Mouse (Mus musculus) ES-E14 (cell line): ENCODE data around the gene Ly9. TPM values are rescaled to one million over a fixed set of nuclear protein-coding genes. Genes with fewer than 3 reads are reported as not detected.

Experiments used
- DNase-seq: peaks from one replicate; pipeline ENCODE4 v3.0.0-alpha.2; 2013; ENCODE audit warnings: low read depth, low spot score
- H3K27ac ChIP-seq: 2 replicates; pipeline ENCODE4 v1.5.1; 2012; ENCODE audit warnings: low read depth, mild to moderate bottlenecking, low read length, moderate library complexity, mixed read lengths; ENCODE audit not compliant: poor library complexity, insufficient read depth, severe bottlenecking
- H3K36me3 ChIP-seq: 2 replicates; pipeline ENCODE4 v1.6.1; 2012; ENCODE audit warnings: mild to moderate bottlenecking, low read length, moderate library complexity, mixed read lengths; ENCODE audit not compliant: control insufficient read depth, poor library complexity, insufficient read depth, severe bottlenecking
- H3K4me1 ChIP-seq, 2 experiments: fragments of 150-350 bp in 1 of 2; sonication (generic) in 1 of 2; 2 replicates each; pipeline ENCODE4 v1.6.1; 2012; ENCODE audit warnings: low read length in 2 of 2, mild to moderate bottlenecking in 1 of 2, mixed read lengths in 1 of 2; ENCODE audit not compliant: control insufficient read depth in 2 of 2, insufficient read depth in 2 of 2, poor library complexity in 1 of 2
- H3K4me3 ChIP-seq, 2 experiments: fragments of 150-350 bp in 1 of 2; sonication (generic) in 1 of 2; 2 replicates each; pipeline ENCODE4 v1.5.1; 2012; ENCODE audit warnings: low read length in 2 of 2, low read depth in 1 of 2, mild to moderate bottlenecking in 1 of 2, mixed read lengths in 1 of 2; ENCODE audit not compliant: insufficient read depth in 1 of 2, poor library complexity in 1 of 2, severe bottlenecking in 1 of 2
- H3K9ac ChIP-seq: 2 replicates; pipeline ENCODE4 v1.6.1; 2012; ENCODE audit warnings: low read depth, mild to moderate bottlenecking, low read length, mixed read lengths; ENCODE audit not compliant: poor library complexity, insufficient read depth, severe bottlenecking
- H3K9me3 ChIP-seq: fragments of 150-350 bp; sonication (generic); 2 replicates; pipeline ENCODE4 v1.6.1; 2012; ENCODE audit warnings: low read depth, mild to moderate bottlenecking, low read length; ENCODE audit not compliant: control insufficient read depth, insufficient read depth
- CHD2 ChIP-seq: IDR thresholded peaks from 2 replicates; pipeline ENCODE4 v1.6.1; 2014; ENCODE audit warnings: mild to moderate bottlenecking, low read depth, low read length, inconsistent platforms
- HCFC1 ChIP-seq: IDR thresholded peaks from 2 replicates; pipeline ENCODE4 v1.6.1; 2012; ENCODE audit warnings: low read length, inconsistent platforms, borderline replicate concordance; ENCODE audit not compliant: insufficient read depth
- MAFK ChIP-seq: IDR thresholded peaks from 2 replicates; pipeline ENCODE4 v1.6.1; 2014; ENCODE audit warnings: mild to moderate bottlenecking, low read depth, low read length, inconsistent platforms; ENCODE audit not compliant: insufficient read depth
- ZC3H11A ChIP-seq: IDR thresholded peaks from 2 replicates; pipeline ENCODE4 v1.6.1; 2012; ENCODE audit warnings: low read depth, mild to moderate bottlenecking, inconsistent platforms, low read length, borderline replicate concordance
- ZNF384 ChIP-seq: IDR thresholded peaks from 2 replicates; pipeline ENCODE4 v1.6.1; 2012; ENCODE audit warnings: low read depth, low read length, inconsistent platforms
- in situ Hi-C, 2 experiments: fragments of 600-800 bp; cut with MboI; formaldehyde crosslinking; loops; one replicate each; pipeline ENCODE4 v1.15.1; 2025; ENCODE audit warnings: low sequenced_read_pairs in 2 of 2, inconsistent platforms in 1 of 2; ENCODE audit not compliant: unreplicated experiment in 2 of 2
- total RNA-seq: library from RNA; depleted of rRNA; stranded (reverse); fragments of 300-350 nt; gene quantifications from 2 replicates; pipeline ENCODE4 v1.2.3, GENCODE M21; 2012

The Ly9 gene
- total RNA-seq, 1 experiment: 0.13 TPM

DNA sequence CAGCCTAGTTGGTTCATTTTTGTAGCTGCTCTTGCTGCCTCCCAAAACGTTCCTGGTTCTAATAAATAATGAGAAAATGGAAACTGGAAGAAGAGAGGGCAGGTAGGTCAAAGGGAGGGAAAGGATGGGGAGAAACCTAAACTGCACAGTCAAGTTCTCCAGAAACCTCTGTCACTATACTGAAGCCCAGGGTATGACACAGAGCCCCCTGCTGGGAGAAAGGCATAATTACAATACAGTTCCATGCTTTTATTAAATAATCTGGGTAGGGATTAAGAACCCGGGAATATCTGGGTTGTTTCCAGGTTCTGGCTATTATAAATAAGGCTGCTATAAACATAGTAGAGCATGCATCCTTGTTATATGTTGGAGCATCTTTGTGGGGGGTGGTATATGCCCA is 6.8 kb upstream of the Ly9 start:
- in situ Hi-C loops: no loop called here
- no peak for DNase-seq
- Histone ChIP-seq H3K27ac (no peak overlapping the region), H3K9ac (no peak overlapping the region), H3K36me3 (no peaks in the 10 kb centered on the region), H3K4me3 (no peak overlapping the region), H3K4me1 (no peaks in the 10 kb centered on the region), H3K9me3 (no peaks in the 10 kb centered on the region)
- TF ChIP-seq ZC3H11A (no peak), CHD2 (no peak), HCFC1 (no peak), ZNF384 (no peak), MAFK (no peak)

DNA sequence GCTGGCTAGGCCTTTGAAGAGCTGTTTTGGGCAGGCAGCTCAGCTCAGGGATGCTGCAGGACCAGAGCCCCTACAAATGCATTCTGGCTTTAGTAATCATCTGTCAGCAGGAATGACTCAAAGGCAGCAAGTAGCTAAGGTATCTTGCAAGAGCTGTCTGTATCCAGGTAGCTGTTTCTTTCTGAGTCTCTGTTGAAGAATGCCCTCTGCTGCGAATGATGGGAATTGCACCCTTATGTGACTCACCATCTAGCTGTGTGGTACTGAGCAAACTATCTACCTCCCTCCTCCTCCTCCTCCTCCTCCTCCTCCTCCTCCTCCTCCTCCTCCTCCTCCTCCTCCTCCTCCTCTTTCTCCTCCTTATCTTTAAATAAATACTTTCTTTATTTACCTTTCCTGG is 3.6 kb upstream of the Ly9 start:
- no peak for TF ChIP-seq ZC3H11A
- TF ChIP-seq CHD2: no peak
- TF ChIP-seq ZNF384: no peak
- no peak for TF ChIP-seq HCFC1
- TF ChIP-seq MAFK: no peak
- Histone ChIP-seq H3K4me3 (no peak overlapping the region), H3K27ac (no peak overlapping the region), H3K9ac (no peak overlapping the region), H3K4me1 (no peaks in the 10 kb centered on the region), H3K36me3 (no peaks in the 10 kb centered on the region), H3K9me3 (no peaks in the 10 kb centered on the region)
- in situ Hi-C loops: no loop called here
- peak; percentile 21 for DNase-seq

DNA sequence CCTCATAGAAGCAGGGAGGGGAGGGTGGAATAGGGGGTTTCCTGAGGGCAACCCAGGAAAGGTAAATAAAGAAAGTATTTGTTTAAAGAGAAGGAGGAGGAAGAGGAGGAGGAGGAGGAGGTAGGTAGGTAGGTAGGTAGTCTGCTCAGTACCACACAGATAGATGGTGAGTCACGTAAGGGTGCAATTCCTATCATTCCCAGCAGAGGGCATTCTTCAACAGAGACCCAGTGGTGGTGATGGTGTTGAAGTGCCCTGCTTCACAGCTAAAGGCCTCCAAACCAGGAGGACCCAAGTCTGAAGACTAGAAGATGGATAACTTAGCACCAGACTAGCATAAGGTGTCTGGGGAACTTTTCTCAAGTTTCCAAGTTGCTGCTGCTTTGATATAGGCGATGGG is 2.8 kb upstream of the Ly9 start:
- in situ Hi-C loops: no loop called here
- H3K4me3 ChIP-seq: no peak overlapping the region
- no peaks in the 10 kb centered on the region for H3K4me1 ChIP-seq
- TF ChIP-seq ZC3H11A (no peak), ZNF384 (no peak)
- DNase-seq: peak; percentile 49
- no peaks in the 10 kb centered on the region for H3K9me3 ChIP-seq
- H3K27ac ChIP-seq: no peak overlapping the region
- no peak overlapping the region for H3K9ac ChIP-seq
- H3K36me3 ChIP-seq: no peaks in the 10 kb centered on the region

DNA sequence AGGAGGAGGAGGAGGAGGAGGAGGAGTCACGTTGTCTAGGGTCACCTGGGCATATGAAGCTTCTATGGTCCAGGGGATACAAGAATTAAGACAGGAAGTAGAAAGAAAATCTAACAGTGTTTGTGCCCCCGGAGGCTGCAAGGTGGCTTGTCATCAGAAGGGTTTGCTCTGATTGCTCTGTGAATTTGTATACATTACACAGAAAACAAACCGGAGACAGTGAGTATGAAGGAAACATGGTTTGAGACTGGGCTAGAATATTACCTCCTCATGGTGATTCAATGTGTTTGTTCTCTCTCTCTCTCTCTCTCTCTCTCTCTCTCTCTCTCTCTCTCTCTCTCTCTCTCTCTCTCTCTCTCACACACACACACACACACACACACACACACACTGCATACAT is 554 bp downstream of the Ly9 start:
- Histone ChIP-seq H3K27ac (no peak overlapping the region), H3K9ac (no peak overlapping the region), H3K9me3 (no peaks in the 10 kb centered on the region), H3K4me1 (no peaks in the 10 kb centered on the region), H3K36me3 (no peaks in the 10 kb centered on the region), H3K4me3 (no peak overlapping the region)
- in situ Hi-C loops: no loop called here
- DNase-seq: no peak
- TF ChIP-seq ZC3H11A (no peak), MAFK (no peak), CHD2 (no peak), HCFC1 (no peak), ZNF384 (no peak)

DNA sequence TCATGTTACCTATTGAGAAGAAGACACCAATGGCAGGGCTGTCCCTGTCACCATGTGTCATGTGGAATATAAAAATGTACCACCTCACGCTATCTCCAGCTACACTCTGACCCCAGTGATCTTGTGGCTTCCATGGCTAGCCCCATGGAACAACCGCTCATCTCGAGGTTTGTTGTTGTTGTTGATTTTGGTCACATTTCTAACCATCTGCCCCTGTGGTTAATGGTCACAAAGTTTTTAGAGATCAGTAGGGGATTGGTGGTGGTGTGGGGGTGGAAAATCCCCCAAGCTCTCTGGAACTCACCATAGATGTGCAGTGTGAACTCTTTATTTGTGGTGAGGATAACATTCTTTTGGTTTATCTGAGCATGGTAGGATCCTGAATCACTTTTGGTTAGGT is 2.5 kb downstream of the Ly9 start:
- H3K36me3 ChIP-seq: no peaks in the 10 kb centered on the region
- H3K9ac ChIP-seq: no peak overlapping the region
- DNase-seq: no peak
- H3K27ac ChIP-seq: no peak overlapping the region
- TF ChIP-seq ZNF384 (no peak), MAFK (no peak), ZC3H11A (no peak), HCFC1 (no peak), CHD2 (no peak)
- no peak overlapping the region for H3K4me3 ChIP-seq
- no peaks in the 10 kb centered on the region for H3K9me3 ChIP-seq
- in situ Hi-C loops: no loop called here
- no peaks in the 10 kb centered on the region for H3K4me1 ChIP-seq
